Mouse (Mus musculus) spleen, postnatal 0 days (tissue): ENCODE measurements around the gene Nwd2. TPM values are rescaled to one million over a fixed set of nuclear protein-coding genes. Genes with fewer than 3 reads are reported as not detected.

Experiments
- polyA plus RNA-seq: library from polyadenylated mRNA; unstranded; fragments of >200 nt; fragmentation: Nextera tagmentation; extraction: Ambion mirVana; gene quantifications from 2 replicates; pipeline ENCODE4 v1.2.1, GENCODE M21; 2015

Nwd2 gene
- polyA plus RNA-seq, result 0.43 and 0.46 TPM in 2 replicates

DNA sequence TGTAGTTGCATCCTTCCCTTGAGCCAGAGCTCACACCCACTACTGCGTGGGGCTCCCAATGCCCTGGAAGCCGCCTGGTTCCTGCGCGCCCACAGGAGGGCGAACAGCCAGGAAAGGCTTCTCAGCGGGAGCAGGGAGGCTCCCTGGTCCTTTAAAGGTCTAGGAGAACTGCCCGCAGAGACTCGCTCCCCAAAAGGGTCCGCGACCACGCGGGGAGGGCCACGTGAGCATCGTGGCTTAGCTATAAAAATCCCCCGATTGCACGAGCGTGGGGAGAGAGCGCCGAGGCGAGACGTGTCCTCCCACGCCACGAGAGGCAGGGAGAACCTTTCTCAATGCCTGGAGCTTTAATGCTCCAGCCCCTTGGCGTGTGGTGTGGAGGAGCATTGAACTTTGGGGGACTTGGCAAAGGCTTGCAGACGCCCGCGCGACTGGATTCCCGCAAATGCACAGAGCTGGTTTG, at the start of gene Nwd2:
Nwd2 (plus strand) TSS at position 33 of the 463 bp plus-strand sequence.

DNA sequence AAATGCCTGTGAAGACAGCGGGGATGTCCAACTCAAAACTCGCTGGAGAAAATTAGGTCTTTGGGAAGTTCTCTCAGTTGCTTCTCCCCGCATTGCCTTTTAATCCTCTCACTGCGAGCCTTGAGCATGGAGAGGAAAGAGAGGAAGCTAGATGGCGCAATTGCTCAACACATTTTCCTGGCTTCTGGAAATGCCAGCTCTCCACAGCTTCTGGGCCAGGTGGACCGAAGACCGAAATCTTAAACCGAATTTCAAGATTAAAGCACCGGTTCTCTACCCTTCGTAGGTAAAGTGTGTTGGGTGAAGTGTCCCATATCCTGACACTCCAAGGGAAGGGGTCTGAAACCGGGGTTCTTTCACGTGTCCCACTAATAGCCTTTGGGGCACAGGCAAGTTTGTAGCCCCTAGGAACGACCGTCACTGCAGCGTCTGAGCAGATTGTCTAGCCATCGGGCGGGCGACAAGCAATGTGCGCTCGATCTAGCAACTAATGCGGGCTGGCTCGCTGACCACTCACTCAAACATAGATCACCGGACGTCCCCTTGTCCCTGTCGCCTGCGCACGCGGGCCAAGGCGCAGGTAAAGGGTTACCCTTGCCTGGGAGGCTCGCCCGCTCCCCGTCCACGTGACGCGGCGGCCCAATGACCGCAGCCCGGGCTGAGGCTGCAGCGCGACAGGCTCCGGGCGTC, 163.1 kb downstream of the Nwd2 start, which contains the start of gene 0610040J01Rik:
0610040J01Rik (plus strand) TSS at position 545 of the 690 bp plus-strand sequence.

Other genes starting within 250 kb of the Nwd2 start
- gene 0610040J01Rik, start 163.3 kb downstream of the Nwd2 start, polyA plus RNA-seq, result 11.2 and 14.8 TPM in 2 replicates